Mouse (Mus musculus) mouse embryonic stem cell (cell line): ENCODE data around the gene Dctn1.

Source experiments
- in situ Hi-C, 2 experiments: fragments of 300-500 bp; cut with MboI; formaldehyde crosslinking; loops; 1 replicate in 1 of 2; 3 replicates in 1 of 2; pipeline ENCODE4 v1.14.3; 2019 to 2020; ENCODE audit warnings: low sequenced_read_pairs in 2 of 2, low pct_unique_long_range_greater_than_20kb in 1 of 2, mixed read lengths in 1 of 2; ENCODE audit not compliant: unreplicated experiment in 1 of 2

Dctn1 gene

DNA sequence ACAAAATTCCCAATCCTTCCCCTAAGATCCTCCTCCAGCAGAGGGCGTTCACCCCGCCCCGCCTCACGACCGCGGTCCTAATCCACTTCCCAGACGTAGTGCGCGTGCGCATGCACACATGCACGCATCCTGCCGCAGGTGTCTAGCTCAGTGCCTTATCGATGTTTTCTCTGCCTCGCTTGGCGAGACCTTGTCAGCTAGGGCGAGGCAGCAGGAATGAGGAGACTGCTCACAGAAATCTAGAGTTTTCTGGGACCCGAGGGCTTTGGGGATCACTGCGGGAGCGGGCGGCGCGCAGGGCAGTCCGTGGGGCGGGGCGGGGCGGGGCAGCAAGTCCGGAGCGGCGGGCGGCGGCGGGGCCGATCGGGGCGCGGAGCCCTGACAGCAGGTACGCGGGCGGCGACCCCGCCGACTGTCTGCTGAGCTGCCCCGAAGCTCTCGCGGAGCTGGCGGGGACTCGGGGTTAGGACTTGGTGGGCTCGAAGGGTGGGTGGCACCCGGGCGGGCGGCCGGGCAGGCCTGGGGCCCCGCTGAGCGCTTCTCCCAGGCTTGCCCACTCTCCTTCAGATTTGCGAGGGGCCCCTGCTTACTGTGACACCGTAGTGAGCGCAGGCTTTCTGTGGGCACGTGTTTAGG, at the start of gene Dctn1:
Dctn1 (plus strand) TSS at position 314 of the 636 bp plus-strand sequence.
- in situ Hi-C loops: loop anchor here (5.0 kb wide), 1 partner anchor 112 kb away; no protein-coding TSS in a partner anchor

DNA sequence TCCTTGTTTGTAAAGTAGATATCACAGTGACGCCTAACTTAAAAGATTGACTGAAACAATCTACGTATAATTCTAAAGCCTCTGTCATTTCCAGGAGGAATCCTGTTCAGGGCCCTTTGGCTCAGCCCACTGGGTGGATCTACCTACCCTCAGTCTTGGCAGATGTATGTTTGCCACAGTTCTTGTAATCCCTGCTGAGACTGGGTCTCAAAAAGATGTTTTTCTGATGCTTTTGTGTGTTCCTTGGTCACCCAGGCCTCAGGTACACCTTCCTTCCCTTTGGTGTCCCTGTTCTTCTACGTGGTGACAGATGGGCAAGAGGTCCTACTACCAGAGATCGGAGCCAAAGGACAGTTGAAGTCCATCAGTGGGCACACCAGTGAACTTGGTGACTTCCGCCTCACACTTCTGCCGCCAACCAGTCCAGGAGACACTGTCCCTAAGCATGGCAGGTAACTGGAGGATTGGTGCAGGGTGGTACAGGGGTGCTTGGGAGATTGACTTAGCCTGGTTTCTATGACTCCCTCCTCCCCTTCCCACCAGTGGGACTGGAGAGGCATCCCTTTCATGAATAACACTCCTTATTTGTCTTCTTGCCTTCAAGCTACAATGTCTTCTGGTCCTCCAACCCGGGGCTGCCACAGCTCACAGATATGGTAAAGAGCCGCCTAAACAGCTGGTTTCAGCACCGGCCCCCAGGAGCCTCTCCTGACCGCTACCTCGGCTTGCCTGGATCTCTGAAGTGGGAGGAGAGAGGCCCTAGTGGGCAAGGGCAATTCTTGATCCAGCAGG, 49.2 kb upstream of the Dctn1 start:
- in situ Hi-C loops: no loop called here

DNA sequence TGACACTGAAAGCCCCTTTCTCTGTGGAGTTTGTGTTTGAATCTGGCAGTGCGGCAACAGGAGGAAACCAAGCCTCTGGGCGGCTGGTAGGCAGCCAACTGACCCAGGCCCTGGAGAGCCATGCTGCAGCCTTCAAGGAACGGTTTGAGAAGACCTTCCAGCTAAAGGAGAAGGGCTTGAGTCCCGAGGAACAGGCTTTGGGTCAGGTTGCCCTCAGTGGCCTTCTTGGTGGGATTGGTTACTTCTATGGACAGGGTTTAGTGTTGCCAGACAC, 48.6 kb upstream of the Dctn1 start:
- in situ Hi-C loops: no loop called here

DNA sequence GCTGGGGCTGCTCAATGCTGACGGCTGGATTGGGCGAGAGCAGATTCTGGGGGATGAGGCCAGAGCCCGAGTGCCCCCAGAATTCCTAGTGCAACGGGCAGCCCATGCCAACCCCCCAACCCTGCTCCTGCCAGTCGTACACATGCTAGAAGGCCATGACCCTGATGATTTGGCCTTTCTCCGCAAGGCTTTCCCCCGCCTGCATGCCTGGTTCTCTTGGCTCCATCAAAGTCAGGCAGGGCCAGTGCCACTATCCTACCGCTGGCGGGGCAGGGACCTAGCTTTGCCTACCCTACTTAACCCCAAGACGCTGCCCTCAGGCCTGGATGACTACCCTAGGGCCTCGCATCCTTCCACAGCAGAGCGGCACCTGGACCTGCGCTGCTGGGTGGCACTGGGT, 48.1 kb upstream of the Dctn1 start:
- in situ Hi-C loops: no loop called here

DNA sequence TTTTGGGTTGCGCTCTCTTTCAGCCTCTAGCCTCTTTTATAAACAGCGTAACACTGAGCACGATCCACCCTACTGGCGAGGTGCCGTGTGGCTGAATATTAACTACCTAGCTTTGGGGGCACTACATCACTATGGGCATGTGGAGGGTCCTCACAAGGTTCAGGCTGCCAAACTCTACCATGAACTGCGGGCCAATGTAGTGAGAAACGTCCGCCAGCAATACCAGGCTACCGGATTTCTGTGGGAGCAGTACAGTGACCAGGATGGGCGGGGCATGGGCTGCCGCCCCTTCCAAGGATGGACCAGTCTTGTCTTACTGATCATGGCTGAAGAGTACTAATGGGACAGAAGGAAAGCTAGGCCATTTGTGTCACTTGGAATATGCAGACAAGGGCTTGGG, 47.4 kb upstream of the Dctn1 start:
- in situ Hi-C loops: no loop called here

DNA sequence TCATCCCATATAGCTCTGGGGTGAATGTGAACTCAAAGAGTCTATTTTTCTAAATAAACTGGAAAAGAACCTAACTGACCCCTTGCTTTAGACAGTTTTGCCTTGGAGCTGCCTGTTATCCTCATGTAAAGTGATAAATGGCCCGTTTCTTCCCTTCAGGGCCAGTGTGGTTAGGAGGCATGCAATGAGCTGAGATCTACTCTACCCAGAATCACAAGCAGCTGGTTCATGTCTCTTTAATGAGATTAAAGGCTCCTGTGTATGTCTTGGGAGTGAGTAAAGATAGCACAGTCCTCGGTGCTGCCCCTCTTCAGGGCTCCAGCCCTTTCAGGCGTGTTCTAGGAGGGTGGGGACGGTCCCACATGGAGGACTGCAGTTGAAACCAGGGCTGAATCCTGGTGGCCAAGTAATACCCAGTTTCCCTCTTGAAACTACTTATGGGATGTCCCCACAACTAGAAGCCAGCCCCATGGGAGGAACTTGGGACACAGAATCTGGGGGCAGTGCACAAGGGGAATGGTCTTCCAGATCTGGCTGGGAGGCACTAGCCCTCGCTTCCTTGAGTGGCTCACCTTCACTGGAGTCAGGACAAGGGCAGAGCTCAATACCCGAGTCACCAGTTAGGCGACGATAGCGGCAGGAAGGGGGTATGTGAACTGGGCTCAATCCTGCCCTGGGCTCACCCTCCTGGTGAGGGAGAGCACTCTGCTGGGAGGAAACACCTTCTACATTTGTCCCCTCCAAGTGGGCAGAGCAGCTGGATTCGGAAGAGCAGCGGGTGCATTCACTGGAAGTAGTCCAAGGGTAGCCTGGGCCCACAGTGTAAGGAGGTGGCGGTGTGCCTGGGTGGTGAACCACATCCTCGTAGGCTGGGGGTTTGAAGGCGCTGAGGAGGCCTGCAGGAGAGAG, 46.6 kb upstream of the Dctn1 start:
- in situ Hi-C loops: no loop called here

DNA sequence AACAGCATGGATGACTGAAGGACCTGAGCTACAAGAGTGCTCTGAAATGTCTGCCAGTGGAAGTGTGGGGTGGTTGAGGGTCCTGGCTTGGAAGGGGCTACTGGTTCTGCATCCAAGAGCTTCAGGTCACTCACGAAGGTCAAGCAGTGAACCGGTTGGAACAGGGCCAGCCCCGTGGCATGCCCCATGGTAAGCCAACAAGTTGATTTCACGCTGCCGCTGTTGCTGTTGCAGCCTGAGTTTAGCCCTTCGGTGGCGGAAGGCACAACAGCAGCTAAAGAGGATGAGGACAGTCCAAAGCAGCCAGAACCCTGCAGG, 46.0 kb upstream of the Dctn1 start:
- in situ Hi-C loops: no loop called here

DNA sequence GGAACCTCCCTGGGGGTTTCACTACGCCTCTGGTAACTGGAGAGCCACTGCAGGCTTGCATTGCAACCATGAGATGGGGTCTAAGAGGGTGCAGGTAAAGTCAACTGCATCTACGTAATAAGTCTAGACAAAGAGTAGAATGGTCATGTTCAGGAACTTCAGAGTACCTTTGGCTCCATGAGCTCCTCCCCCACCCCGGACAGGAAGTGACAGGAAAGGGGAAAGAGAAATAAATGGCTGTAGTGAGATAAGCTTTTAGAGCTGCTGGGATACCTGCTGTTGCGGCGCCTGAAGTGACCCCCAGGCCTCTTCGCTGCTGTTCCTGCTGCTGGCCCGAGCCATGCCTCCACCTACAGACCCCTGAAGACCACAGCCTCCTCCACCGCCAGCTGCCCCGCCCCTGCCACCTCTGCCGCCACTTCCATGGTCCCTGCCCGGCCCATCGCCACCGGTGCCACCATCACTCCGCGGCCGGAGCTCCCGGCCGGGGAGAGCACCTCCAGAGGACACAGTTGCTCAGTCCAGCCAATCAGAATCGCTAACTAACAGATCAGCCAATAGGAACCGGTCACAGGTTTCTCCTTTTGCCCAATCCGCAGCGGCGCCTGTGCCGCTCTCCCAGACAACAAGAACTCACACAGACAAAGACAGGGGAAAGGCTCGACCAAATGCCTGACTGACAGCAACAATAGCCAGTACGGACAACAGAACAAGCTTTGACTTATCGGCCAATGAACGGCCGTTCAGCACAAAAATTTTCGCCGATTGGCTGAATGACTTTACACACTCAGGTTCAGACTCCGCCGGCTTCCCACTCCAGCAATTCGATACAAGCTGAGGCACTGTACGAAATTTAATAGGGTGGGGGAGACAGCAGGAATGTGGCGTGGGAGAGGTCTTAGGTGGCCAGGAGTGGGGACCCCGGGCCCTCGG, 44.5 kb upstream of the Dctn1 start, which contains the start of gene Wbp1:
Wbp1 (minus strand) TSS at position 630 of the 933 bp plus-strand sequence.
- in situ Hi-C loops: no loop called here

DNA sequence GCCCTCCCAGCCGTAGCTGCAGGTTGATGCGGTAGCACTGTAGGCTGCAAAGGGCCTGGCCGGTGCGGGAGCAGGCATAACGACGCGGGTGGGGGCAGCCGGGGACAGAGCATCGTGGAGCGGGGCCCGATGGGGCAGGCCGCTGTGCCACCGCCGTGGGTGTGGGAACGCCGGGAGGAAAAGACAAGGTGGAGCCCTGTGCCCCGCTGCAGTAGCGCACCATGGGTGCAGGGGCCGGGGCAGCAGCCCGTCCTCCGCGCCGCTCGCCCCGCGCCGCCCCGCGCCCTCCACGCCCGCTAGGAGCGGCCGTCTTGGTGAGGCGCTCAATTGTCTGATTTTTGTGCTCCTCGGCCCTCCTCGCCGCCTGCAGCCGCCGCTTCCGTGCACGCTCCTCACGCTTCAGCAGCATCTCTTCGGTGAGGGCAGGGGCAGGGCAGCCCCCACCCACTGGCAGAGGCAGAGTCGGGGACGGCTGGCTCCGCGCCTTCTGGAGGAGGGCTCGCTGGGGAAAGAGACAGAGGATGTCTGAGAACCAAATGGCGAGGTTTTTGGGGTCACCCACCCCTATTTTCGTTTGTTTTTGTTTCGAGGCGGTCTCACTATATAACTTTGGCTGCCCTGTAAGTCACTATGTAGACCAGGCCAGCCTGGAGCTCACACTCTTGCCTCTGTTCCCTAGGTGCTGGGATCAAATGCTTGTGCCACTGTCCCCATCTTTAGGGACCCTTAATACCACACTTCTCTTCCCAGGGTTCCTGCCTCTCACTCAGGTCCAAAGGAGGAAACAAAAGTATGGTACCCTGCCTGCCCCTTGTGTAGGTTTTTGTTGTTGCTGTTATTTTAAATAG, 43.6 kb upstream of the Dctn1 start:
- in situ Hi-C loops: no loop called here

DNA sequence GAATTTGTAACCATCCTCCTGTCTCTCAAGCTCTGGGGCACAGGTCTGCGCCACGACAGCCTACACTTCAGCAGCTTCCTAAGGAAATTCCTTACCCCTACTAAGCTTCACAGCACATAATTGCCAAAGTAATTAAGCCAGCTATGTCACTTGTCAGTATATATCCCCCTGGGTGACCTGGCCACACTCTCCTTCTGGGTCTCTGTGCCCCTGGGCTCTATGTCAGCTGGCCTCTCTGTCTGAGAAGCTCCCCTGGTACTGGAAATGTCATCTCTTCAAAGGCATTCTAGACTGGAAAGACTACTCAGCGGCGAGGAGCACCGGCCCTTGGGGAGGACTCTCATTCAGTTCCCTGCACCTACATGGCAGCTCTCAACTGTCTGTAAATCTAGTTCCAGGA, 42.8 kb upstream of the Dctn1 start:
- in situ Hi-C loops: no loop called here

DNA sequence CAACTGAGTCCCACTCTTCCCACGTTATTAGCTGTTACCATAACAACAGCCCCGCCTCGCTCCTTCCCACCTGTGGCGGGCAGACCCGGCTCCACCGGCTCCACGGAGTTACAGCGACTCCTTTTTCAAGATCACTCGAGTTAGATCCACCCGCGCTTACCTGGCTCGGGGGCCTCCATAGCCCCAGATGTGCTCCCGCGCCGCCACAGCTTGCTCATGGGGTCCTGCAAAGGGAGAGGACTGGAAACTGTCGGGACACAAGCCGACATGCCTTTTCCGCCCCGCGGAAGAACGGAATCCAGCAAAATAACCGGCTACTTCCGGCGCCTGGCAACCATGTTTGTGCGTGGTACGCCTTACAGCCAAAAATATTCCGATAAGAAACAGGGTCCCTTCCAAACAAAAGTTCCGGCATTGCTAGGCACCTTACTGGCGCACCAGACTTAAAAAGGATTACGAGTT, 40.8 kb upstream of the Dctn1 start:
- in situ Hi-C loops: no loop called here

DNA sequence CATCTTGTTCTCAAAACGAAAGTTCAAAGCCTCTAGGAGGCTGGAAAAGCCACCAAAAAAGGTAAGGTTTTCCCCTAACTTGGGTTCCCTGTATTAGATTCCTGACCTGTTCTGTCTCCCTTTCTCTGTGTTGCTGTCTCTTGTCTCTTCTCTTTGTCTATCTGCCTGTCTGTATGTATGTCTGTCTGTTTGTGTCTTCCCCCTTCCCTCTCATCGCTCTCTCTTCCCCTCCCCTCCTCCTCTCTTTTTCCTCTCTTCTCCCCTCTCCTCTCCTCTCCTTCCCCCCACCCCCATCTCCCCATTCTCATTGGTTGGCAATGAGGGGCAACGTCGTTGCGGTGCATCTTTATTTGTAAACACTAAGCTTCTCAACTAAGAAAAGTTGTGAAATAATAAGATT, 40.4 kb upstream of the Dctn1 start, which contains the start of gene Ino80b:
Ino80b (minus strand) TSS at position 101 of the 400 bp plus-strand sequence.
- in situ Hi-C loops: no loop called here

DNA sequence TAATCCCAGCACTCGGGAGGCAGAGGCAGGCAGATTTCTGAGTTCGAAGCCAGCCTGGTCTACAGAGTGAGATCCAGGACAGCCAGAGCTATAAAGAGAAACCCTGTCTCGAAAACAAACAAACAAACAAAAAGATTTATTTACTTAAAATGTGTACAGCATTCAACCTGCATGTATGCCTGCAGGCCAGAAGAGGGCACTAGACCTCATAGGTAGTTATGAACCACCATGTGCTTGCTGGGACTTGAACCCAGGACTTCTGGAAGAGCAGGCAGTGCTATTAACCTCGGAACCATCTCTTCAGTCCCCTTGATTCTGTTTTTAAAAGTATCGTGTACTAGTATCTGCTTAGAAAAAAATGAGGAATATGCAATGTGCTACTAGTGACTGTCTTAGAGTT, 38.3 kb upstream of the Dctn1 start:
- in situ Hi-C loops: no loop called here

DNA sequence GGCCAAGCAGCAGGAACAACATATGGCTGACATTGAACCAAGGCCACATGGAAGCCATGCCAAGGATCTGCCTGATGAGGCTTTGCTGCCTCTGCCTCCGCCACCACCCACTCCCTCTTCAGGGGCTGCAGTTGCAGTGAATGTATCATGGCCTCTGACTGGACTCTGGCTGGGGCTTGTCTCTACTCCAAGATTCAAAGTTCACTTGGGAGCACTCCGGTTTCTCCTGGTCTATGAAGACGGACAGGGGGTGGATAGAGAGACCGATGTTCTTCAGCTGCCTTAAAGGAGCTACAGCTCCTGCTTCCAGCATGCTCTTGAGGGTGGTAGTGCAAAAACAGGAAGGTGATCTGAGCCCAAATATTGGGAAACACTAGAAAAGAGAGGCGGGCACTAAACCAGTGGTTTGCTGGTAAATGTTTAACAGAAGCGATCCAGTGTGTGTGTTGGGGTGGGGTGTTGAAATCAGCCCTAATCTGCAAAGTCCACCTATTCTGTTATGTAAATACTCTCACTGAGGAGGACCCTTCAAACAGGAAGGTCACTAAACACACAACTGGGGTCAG, 34.2 kb upstream of the Dctn1 start:
- in situ Hi-C loops: no loop called here

DNA sequence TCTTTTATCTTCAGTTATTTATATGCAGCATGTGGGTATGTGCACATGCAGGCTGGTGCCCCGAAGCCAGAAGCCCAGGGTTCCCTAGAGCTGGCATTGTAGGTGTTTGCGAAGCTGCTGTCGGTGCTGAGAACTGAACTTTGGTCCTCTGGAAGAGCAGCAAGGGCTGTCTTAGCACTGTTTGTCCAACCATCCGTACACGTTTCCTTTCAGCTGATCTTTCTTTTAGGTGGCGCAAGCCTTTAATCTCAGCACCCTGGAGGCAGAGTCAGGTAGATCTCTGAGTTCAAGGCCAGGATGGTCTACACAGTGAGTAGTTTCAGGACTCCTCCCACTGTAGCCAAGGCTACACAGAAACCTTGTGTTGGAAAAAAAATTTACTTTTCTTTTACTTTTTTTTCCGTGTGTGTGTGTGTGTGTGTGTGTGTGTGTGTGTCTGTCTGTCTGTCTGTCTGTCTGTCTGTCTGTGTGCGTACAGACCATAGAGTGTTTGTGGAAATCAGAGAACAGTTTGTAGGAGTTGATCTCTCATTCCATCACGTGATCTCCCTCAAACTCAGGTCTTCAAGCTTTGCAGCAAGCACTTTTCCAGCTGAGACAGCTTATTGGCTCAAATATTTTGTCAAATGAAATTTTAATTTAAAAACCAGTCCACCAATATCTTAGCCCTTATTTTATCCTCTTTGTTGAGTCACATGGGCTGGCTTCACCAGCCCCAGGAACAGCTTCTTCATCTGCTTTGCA, 33.4 kb upstream of the Dctn1 start:
- in situ Hi-C loops: no loop called here

DNA sequence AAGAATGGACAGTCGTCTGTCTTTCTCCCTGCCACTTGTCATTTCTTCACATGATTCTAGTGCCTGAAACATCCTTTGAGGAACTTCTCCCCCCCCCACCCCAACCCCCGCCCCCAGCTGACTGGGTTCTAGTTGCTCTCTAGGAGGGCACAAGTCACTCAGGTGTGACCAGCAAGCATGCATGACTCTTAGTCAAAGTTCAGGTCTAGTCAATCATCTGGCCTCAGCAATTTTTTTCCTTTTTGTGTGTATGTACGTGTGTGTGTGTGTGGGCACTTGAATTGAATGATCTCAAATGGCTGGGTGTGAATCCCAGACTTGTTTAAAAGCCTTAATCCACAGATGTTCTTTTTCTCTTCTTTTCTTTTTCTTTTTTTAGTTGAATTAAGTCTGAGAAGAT, 31.5 kb upstream of the Dctn1 start:
- in situ Hi-C loops: no loop called here
